Mouse (Mus musculus): ENCODE measurements around the gene Klhdc8a. TPM values are rescaled to one million over a fixed set of nuclear protein-coding genes. Genes with fewer than 3 reads are reported as not detected.

Klhdc8a gene
- polyA plus RNA-seq, 1 experiment from 2014 or later = 0.30 TPM

GRCm38 (mm10) chr1:132328565-132328964 is 30.1 kb downstream of the Klhdc8a start:
- 87% methylated on average over 3 of the region's 3 CpGs for WGBS

GRCm38 (mm10) chr1:132329656-132330055 is 31.2 kb downstream of the Klhdc8a start:
- Histone ChIP-seq H3K4me1 (peaks cover 96% of the 10 kb centered on the region), H3K4me3 (no peak overlapping the region), H3K36me3 (replicated peaks) (peaks cover 82% of the 10 kb centered on the region), H3K27me3 (ENCODE audit: poor library complexity, severe bottlenecking) (no peaks in the 10 kb centered on the region), H3K9me3 (no peaks in the 10 kb centered on the region), H3K27ac (peak overlapping the region; percentile 88)
- DNase-seq (ENCODE audit: extremely low spot score, low spot score) = no peak
- 91% methylated on average over 7 of the region's 7 CpGs for WGBS

More at GRCm38 (mm10) chr1:132328565-132328964, 30.1 kb downstream of the Klhdc8a start:
- Histone ChIP-seq H3K4me1 (peaks cover 96% of the 10 kb centered on the region), H3K27ac (no peak overlapping the region), H3K27me3 (ENCODE audit: poor library complexity, severe bottlenecking) (no peaks in the 10 kb centered on the region), H3K9me3 (no peaks in the 10 kb centered on the region), H3K4me3 (no peak overlapping the region), H3K36me3 (replicated peaks) (peaks cover 92% of the 10 kb centered on the region)
- no peak for DNase-seq (ENCODE audit: extremely low spot score, low spot score)

- no peak overlapping the region for H3K4me3 ChIP-seq
- H3K27me3 ChIP-seq (ENCODE audit: poor library complexity, severe bottlenecking) = no peaks in the 10 kb centered on the region
- H3K27ac ChIP-seq = peak overlapping the region; percentile 88
- no peaks in the 10 kb centered on the region for H3K9me3 ChIP-seq
- WGBS = 86% methylated on average over 15 of the region's 15 CpGs
- H3K4me1 ChIP-seq = peaks cover 96% of the 10 kb centered on the region
- no peak for DNase-seq (ENCODE audit: extremely low spot score, low spot score)
- peaks cover 74% of the 10 kb centered on the region for H3K36me3 ChIP-seq (replicated peaks)
These were observed 32.0 kb downstream of the Klhdc8a start for GRCm38 (mm10) chr1:132330397-132330796.

GRCm38 (mm10) chr1:132331283-132331682 is 32.9 kb downstream of the Klhdc8a start:
- Histone ChIP-seq H3K4me3 (no peak overlapping the region), H3K36me3 (replicated peaks) (peaks cover 65% of the 10 kb centered on the region), H3K27ac (peak overlapping the region; percentile 88), H3K27me3 (ENCODE audit: poor library complexity, severe bottlenecking) (no peaks in the 10 kb centered on the region), H3K4me1 (peaks cover 96% of the 10 kb centered on the region), H3K9me3 (no peaks in the 10 kb centered on the region)
- 88% methylated on average over 17 of the region's 17 CpGs for WGBS
- no peak for DNase-seq (ENCODE audit: extremely low spot score, low spot score)

GRCm38 (mm10) chr1:132333201-132333600 is 34.8 kb downstream of the Klhdc8a start:
- H3K27me3 ChIP-seq (ENCODE audit: poor library complexity, severe bottlenecking) = no peaks in the 10 kb centered on the region
- WGBS = 2% methylated on average over 2 of the region's 2 CpGs
- no peak for DNase-seq (ENCODE audit: extremely low spot score, low spot score)
- peaks cover 46% of the 10 kb centered on the region for H3K36me3 ChIP-seq (replicated peaks)
- H3K27ac ChIP-seq = peak overlapping the region; percentile 88
- H3K9me3 ChIP-seq = no peaks in the 10 kb centered on the region
- peak overlapping the region; percentile 28 for H3K4me3 ChIP-seq
- peaks cover 96% of the 10 kb centered on the region for H3K4me1 ChIP-seq

GRCm38 (mm10) chr1:132333675-132334141 is 35.3 kb downstream of the Klhdc8a start:
- Histone ChIP-seq H3K27me3 (ENCODE audit: poor library complexity, severe bottlenecking) (no peaks in the 10 kb centered on the region), H3K4me3 (peak overlapping the region; percentile 28), H3K36me3 (replicated peaks) (peaks cover 41% of the 10 kb centered on the region), H3K27ac (peak overlapping the region; percentile 88), H3K9me3 (no peaks in the 10 kb centered on the region), H3K4me1 (peaks cover 96% of the 10 kb centered on the region)
- DNase-seq (ENCODE audit: extremely low spot score, low spot score) = peak; percentile 84
- 1% methylated on average over 4 of the region's 4 CpGs for WGBS

- Histone ChIP-seq H3K27me3 (ENCODE audit: poor library complexity, severe bottlenecking) (no peaks in the 10 kb centered on the region), H3K27ac (peak overlapping the region; percentile 88), H3K9me3 (no peaks in the 10 kb centered on the region), H3K36me3 (replicated peaks) (peaks cover 37% of the 10 kb centered on the region), H3K4me1 (peaks cover 100% of the 10 kb centered on the region), H3K4me3 (peak overlapping the region; percentile 28; the same call in 1 of the 2 replicates)
- 12% methylated on average over 6 of the region's 6 CpGs for WGBS
- DNase-seq (ENCODE audit: extremely low spot score, low spot score) = no peak
These were observed 35.9 kb downstream of the Klhdc8a start for GRCm38 (mm10) chr1:132334178-132334801.

GRCm38 (mm10) chr1:132335378-132335965 is 37.0 kb downstream of the Klhdc8a start:
- H3K4me3 ChIP-seq = peak overlapping the region; percentile 2; the same call in 1 of the 2 replicates
- H3K9me3 ChIP-seq = no peaks in the 10 kb centered on the region
- peak overlapping the region; percentile 88 for H3K27ac ChIP-seq
- WGBS = 36% methylated on average over 12 of the region's 12 CpGs
- DNase-seq (ENCODE audit: extremely low spot score, low spot score) = peak; percentile 68
- no peaks in the 10 kb centered on the region for H3K27me3 ChIP-seq (ENCODE audit: poor library complexity, severe bottlenecking)
- peaks cover 26% of the 10 kb centered on the region for H3K36me3 ChIP-seq (replicated peaks)
- peaks cover 90% of the 10 kb centered on the region for H3K4me1 ChIP-seq

- Histone ChIP-seq H3K4me1 (peaks cover 80% of the 10 kb centered on the region), H3K36me3 (replicated peaks) (peaks cover 11% of the 10 kb centered on the region), H3K4me3 (no peak overlapping the region), H3K27me3 (ENCODE audit: poor library complexity, severe bottlenecking) (no peaks in the 10 kb centered on the region), H3K9me3 (no peaks in the 10 kb centered on the region), H3K27ac (peak overlapping the region; percentile 88)
- DNase-seq (ENCODE audit: extremely low spot score, low spot score) = no peak
- WGBS = 71% methylated on average over 6 of the region's 6 CpGs
These were observed 38.5 kb downstream of the Klhdc8a start for GRCm38 (mm10) chr1:132336921-132337320.

- no peaks in the 10 kb centered on the region for H3K36me3 ChIP-seq (replicated peaks)
- H3K27ac ChIP-seq = peak overlapping the region; percentile 88
- H3K27me3 ChIP-seq (ENCODE audit: poor library complexity, severe bottlenecking) = no peaks in the 10 kb centered on the region
- no peak overlapping the region for H3K4me3 ChIP-seq
- H3K4me1 ChIP-seq = peaks cover 70% of the 10 kb centered on the region
- no peaks in the 10 kb centered on the region for H3K9me3 ChIP-seq
- 51% methylated on average over 8 of the region's 8 CpGs for WGBS
- no peak for DNase-seq (ENCODE audit: extremely low spot score, low spot score)
These were observed 39.7 kb downstream of the Klhdc8a start for GRCm38 (mm10) chr1:132338027-132338660.

- Histone ChIP-seq H3K27me3 (ENCODE audit: poor library complexity, severe bottlenecking) (no peaks in the 10 kb centered on the region), H3K4me3 (no peak overlapping the region), H3K36me3 (replicated peaks) (no peaks in the 10 kb centered on the region), H3K27ac (peak overlapping the region; percentile 65), H3K4me1 (peaks cover 33% of the 10 kb centered on the region), H3K9me3 (no peaks in the 10 kb centered on the region)
- no peak for DNase-seq (ENCODE audit: extremely low spot score, low spot score)
- WGBS = 59% methylated on average over 5 of the region's 5 CpGs
These were observed 43.5 kb downstream of the Klhdc8a start for GRCm38 (mm10) chr1:132341731-132342501.

GRCm38 (mm10) chr1:132342518-132342917 is 44.1 kb downstream of the Klhdc8a start:
- no peaks in the 10 kb centered on the region for H3K36me3 ChIP-seq (replicated peaks)
- DNase-seq (ENCODE audit: extremely low spot score, low spot score) = no peak
- H3K27me3 ChIP-seq (ENCODE audit: poor library complexity, severe bottlenecking) = no peaks in the 10 kb centered on the region
- H3K4me1 ChIP-seq = peaks cover 30% of the 10 kb centered on the region
- WGBS = 59% methylated on average over 3 of the region's 3 CpGs
- no peaks in the 10 kb centered on the region for H3K9me3 ChIP-seq
- H3K27ac ChIP-seq = no peak overlapping the region
- H3K4me3 ChIP-seq = no peak overlapping the region
